Mouse (Mus musculus) gastrocnemius, postnatal 14 days (tissue): ENCODE measurements around the gene Cd276. TPM values are rescaled to one million over a fixed set of nuclear protein-coding genes. Genes with fewer than 3 reads are reported as not detected.
"Not testable (repeated sequence)": the region's sequence is repeated elsewhere in the genome, so short reads cannot be mapped to it uniquely, and the experiment has no call there.

Experiments used
- DNase-seq: peaks from one replicate; pipeline ENCODE4 v3.0.0; 2021; ENCODE audit warnings: mixed read lengths
- intact Hi-C: fragments of 180-260 bp; cut with DNase I; formaldehyde crosslinking; loops from one replicate; pipeline ENCODE4 v1.15.1; 2025; ENCODE audit warnings: low total_unique reads
- long read RNA-seq, 2 experiments: library from polyadenylated mRNA; stranded (forward); transcript quantifications; one replicate each; pipeline ENCODE4 v2.0.0; 2021
- total RNA-seq, 2 experiments: library from RNA; stranded (reverse); gene quantifications; 2 replicates each; pipeline ENCODE4 v1.2.3; 2021

Gene Cd276
- total RNA-seq = 10 to 100 TPM; 15.6 to 25.1 TPM
- long read RNA-seq, experiment 1, transcript Cd276-202 (8 exons, 3,603 nt) = major isoform, 10 of 16 reads
- long read RNA-seq, experiment 1, partial matches to known transcripts = 1 of 16 reads
- long read RNA-seq, experiment 1, other reads (novel, unspliced or antisense) = 5 of 16 reads
- long read RNA-seq, experiment 2, transcript Cd276-202 (8 exons, 3,603 nt) = major isoform, 9 of 18 reads
- long read RNA-seq, experiment 2, partial matches to known transcripts = 0 of 18 reads
- long read RNA-seq, experiment 2, other reads (novel, unspliced or antisense) = 9 of 18 reads

DNA sequence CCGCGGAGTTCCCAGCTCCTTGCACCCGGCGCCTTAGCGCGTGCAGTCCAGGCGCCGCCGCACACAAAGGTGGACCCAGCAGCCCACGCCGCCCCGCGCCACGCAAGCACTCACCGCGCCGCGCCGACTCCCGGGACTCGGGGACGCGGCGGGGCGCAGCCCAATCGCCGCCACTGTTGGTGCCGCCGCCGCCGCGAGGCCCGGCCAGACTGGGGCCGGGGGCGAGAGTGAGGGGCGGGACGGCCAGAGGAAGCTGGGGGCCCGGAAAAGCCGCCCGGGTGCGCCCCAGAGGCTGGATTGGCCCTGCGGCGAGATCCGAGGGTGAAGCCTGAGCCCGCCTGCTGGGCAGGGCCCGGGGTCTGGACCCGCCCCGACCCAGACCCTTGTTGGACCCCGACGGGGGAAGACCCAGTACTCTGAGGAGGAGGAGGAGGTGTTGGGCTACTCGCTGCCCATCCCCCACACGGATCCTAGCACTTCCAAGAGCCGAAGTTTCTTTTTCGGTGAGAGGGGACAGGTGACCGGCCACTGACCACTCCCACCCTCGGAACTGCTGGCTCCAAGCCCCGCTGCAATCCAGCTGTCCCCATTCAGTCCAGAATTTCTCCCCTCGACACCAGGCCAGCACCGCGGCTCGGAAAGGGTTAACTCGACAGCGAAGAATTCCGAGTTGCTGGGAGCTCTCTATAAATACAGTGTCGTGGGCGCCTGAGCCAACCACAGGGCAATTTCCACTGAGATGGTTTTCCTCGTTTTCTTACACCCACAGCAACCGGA lies at the start of gene Cd276:
Cd276 (minus strand) TSS at position 530 of the 777 bp plus-strand sequence.
- intact Hi-C loops = no loop called here
- peak; percentile 78 for DNase-seq

DNA sequence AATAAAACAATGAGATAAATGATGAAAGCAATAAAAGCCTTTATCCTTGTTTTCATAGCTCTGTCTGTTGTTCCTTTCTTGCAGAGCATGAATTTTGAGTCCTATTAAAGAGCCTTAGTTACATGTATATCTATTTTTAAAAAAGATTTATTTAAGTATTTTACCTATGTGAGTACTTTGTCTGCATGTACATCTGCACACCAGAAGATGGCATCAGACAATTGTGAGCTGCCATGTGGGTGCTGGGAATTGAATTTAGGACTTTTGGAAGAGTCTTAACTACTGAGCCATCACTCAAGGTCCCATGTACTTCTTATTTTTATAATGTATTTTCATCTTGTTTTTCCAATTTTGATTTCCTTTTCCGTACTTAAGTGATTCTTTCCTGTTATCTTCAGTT lies 40.1 kb upstream of the Cd276 start:
- intact Hi-C loops = no loop called here
- DNase-seq = no peak

DNA sequence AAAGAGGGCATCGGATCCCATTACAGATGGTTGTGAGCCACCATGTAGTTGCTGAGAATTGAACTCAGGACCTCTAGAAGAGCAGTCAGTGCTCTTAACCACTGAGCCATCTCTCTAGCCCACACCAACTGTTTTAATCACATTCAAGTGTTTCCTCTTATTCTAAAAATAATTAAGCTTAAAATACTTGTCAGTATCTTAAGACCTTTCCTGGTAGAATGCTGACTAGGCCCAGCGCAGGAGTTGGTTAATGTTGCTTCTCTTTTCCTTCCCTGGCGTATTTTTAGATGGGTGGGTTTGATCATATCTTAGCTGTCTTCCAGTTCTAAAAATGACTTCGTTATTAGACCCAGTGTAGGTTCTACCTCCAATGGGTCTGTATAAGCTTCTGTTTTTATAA lies 33.4 kb upstream of the Cd276 start:
- no peak for DNase-seq
- intact Hi-C loops = no loop called here

DNA sequence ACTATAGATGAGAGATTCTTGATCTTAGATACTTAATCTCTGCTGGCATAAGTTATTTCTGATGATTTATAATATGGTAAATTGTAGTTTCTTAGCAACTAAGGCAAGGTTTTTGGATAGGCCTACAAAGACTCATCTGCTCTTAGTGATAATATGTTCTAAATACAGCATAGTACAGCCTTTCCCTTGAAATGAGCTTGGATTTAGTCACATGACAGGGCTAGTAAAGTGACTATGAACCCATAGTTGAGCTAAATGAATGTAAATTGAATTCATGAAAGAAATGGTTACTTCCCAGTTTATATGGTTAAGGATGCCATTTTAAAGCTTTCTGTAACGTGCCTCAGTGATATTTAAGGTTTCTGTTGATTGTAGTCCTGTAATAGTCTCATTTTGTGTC lies 29.1 kb upstream of the Cd276 start:
- intact Hi-C loops = no loop called here

DNA sequence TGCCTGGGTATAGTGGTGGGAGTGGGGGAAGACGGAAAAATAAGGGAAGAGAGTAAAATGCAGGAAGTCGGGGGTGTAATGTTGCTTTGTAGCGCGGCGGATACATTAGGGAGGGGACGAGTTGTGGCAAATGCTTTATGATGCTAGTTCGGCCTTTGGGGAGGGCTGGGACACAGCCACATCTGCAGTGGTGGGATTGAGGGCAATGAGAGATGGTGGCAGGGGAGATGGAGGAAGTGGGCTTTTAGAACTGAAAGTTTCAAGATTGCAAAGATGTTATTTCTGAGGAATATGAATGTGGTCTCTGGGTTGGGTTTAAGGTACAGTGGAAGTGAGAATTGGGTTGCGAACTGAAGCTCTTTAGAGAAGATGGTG lies 28.0 kb upstream of the Cd276 start:
- DNase-seq = no peak
- intact Hi-C loops = no loop called here

More for the DNA sequence above, 29.1 kb upstream of the Cd276 start:
- DNase-seq = no peak

DNA sequence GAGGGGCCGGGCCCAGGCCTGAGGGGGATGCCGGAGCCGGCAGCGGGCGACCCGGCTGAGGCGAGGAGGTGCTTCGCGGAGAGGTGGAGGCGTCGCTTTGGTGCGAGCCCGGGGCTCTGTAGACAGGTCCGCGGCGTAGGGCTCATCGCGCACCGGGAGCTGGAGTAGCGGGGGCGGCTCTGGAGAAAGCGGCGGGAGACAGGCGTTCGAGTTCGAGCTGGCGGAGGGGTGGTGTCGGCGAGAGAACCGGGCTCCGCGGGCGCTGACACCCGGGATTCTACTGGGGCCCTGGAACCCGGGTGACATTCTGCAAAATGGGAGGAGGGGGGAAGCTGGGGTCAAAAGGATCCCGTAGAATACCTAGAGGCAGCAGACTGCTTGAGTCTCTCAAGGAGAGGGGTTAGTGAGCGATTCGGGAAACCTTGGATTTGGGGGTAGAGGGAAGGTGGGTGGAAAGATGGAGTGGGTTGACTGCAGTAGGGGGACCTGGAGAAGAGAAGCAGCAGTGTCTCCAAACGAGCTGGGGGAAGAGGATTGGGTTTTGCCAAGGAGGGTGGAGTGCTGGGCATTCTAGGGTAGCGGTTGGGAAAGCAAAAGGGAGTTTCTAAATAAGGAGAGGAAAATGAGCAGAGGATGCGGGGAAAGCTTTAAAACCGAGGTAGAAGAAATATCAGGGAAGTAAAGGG lies 27.5 kb upstream of the Cd276 start:
- DNase-seq = peak; percentile 67
- intact Hi-C loops = no loop called here

DNA sequence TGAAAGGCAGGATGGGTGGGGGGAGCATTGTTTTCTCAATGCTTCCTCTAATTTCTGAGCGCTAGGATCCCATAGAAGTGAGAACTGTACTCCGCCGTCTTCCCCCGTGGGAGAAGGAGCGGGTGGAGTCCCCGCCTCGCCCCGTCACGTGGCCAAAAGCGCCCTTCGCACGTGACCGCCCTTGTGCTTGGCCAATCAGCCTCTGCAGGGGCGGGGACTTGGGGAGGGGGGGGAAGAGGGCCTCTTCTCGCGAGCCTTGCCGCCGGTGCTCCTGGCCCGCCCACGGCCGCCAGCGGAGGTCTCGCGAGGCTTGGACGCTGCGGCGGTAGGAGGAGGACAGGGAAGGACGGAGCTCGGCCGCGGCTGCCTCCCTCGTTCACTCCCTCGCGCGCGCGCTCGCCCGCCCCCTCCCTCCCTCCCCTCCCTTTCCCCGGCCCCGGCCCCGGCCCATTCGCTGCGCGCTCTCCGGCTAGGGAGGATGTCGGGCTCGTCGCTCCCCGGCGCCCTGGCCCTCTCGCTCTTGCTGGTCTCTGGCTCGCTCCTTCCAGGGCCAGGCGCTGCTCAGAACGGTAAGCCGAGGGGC lies 26.8 kb upstream of the Cd276 start, which contains the start of gene Nptn:
Nptn (plus strand) TSS at position 283 of the 583 bp plus-strand sequence.
- peak; percentile 99 for DNase-seq
- intact Hi-C loops = no loop called here

DNA sequence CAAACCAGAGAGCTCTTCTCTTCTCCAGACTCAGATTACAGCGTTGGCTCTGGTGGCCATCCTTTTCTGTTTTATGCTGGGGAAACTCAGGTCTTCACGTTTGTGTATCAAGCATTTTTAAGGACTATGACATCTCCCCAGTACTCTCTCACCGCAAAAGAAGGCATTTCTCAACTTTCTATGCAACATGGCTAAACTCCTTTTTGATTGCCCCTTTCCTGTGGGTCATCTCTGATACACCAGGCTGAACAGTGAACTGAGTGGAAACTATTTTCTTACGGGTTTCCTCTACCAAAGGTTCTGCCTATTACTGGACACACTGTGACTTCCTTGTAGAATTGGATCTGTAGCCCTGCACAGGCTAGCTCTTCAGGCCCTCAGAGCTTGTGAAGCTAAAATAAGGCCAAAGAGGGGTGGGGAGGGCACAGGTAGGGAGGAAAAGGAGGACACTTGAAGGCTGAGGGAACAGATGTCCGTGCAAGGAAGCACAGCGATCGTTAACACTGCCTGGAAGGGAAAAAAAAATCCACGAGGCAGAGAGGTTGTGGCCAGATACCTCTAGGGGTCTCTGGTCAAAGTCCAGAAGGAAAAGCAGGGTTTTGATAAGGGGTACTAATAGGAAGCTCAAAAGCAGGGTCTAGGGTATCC lies 26.2 kb upstream of the Cd276 start:
- DNase-seq = no peak
- intact Hi-C loops = no loop called here

DNA sequence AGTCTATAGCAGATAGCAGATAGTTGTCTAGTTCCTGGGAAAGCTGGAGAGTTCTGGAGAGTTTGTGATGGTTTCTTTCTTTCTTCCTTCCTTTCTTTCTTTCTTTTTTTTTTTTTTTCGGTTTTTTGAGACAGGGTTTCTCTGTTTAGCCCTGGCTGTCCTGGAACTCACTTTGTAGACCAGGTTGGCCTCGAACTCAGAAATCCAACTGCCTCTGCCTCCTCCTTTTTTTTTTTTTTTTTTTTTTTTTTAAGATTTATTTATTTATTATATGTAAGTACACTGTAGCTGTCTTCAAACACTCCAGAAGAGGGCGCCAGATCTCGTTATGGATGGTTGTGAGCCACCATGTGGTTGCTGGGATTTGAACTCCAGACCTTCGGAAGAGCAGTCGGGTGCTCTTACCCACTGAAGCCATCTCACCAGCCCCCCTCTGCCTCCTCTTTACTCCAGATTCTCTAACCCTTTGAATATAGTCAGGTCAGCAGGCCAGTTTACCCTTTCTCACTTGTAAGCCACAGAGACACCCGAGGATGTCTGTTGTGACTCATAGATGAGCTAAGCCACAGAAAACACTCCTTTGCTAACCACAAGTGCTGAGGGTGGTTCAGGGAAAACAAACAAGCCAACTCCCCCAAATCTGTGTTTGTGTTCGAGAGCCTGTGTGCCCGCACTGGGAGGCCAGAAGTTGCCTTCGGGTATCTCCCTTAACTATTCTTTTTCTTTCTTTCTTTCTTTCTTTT lies 25.4 kb upstream of the Cd276 start:
- intact Hi-C loops, DNase-seq: not testable (repeated sequence)

DNA sequence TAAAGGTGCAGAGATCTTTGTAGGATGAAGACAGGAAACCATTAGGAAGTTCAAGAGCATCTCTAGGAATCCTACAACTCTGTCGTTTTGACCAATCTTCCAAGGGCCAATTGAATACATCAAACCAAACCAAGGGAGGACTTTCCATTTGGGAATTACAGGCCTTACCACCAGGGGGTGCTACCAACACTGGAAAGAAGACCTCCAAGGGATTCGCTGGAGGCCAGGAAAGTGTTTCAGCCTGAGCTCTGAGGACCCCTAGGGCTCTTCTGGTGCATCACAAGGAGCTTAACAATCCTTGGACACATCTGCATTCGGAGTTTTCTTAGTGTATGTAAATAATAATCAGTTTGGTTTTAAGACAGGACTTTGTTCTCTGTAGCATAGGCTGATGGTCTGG lies 23.4 kb upstream of the Cd276 start:
- intact Hi-C loops = loop anchor here (2.0 to 5.0 kb wide), 2 partner anchors 36 to 72 kb away; no protein-coding TSS in a partner anchor
- peak; percentile 88 for DNase-seq

DNA sequence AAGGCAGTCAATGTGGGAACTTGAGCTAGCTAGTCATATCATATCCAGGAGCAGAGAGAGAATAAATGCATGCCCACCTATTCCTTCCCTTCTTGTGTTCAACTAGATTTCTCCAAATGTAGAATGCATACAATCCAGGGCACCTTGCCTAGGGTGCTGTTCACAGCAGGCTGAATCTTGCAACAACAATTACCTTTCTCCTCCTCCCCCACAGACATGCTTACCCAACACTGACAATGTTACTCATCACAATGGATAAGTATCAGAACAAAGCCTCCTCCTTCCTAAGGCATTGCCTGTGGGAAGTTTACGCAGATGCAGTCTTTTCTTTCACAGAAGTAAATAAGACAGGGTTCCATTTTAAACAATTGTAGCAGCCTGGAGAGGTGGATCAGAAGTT lies 15.8 kb upstream of the Cd276 start:
- DNase-seq = no peak

DNA sequence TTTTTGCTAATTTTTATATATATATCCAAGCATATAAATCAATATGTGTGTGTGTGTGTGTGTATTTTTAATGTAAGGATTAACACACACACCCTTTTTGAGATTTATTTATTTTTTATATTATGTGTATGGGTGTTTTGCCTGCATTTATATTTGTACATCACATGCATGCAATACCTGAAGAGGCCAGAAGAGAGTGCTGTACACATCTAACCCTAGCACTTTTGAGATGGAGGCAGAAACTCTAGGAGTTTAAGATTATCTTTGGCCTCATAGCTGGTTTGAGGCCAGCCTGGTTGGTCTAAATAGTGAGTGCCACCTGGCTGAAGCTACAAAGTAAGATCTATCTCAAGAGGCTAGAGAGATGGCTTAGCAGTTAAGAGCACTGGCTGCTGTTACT lies 12.4 kb upstream of the Cd276 start:
- intact Hi-C loops = no loop called here
- DNase-seq = no peak

More for the DNA sequence above, 15.8 kb upstream of the Cd276 start:
- intact Hi-C loops = no loop called here

DNA sequence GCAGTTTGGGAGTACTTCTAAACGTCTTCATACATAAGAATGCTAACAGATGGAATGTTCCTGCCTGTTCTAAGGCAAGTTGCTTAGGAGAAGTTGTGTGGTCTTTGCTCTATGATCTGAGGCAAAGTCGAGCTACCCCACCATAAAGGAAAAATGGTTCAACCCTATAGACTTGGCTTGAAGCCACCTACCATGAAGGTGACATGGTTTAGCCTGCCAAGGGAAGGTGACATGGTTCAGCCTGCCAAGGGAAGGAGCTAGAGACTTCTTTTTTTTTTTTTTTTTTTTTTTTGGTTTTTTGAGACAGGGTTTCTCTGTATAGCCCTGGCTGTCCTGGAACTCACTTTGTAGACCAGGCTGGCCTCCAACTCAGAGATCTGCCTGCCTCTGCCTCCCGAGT lies 10.7 kb upstream of the Cd276 start:
- intact Hi-C loops = not testable (repeated sequence)

DNA sequence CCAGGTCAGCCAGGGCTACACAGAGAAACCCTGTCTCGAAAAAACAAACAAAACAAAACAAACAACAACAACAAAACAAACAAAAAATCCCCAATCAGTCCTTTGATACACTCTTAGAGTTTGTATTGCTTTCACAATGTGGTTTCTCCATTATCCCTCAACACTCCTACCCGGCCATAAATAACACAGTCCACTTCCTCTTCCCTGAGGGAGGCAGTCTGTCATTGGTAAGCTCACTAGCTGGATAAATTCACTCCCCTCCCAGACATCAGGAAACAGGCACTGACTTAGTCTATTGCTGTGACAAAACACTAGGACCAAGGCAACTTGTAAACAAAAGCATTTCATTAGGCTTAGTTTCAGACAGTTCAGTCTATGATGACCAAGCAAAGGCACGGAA lies 5.0 kb upstream of the Cd276 start:
- DNase-seq = no peak
- intact Hi-C loops = loop anchor here (2.0 kb wide), 1 partner anchor 63 kb away; no protein-coding TSS in a partner anchor

More for the DNA sequence above, 10.7 kb upstream of the Cd276 start:
- not testable (repeated sequence) for DNase-seq

DNA sequence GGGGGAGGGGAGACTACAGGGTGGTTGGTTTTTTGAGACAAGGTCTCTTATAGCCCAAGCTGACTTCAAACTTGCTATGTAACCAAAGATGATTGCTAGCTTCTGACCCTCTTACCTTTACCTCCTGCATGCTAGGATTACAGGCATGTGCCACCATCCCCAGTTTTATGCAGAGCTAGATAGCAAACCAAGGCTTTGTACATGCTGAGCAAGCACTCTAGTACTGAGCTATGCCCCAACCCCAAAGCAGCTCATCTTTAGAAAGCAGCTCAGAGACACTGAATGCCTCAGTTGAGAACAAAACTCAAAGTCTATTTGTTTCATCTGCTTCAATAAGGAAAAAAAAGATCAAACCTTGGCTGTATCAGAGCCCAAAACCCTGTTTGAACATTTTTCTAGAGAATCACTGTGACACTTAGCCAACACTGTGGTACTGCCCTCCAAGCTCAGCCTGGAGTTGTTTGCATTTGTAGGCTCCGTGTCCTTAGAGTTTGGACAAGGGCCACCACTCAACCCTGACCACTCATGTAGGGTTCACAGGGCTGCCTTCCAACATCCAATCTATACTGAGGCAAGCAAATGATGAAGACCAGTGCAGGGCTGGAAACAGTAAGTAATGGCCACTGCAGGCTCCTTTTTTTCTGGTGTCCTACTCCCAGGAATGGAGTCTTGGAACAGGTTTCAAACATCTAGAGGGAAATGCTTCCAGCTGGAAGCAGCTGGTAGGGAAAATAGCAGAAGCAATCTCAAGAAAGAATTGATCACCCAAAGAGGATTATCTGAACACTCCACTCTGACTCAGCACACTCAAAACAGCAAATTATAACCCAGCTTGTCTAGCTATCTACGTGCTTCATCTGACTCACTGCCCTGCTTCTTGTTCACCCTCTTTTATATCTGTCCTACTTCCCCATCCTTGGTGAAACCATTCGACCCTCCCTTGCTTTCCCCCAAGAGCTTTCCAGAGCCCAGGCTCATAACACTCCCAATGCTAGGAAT lies 2.5 kb upstream of the Cd276 start:
- no peak for DNase-seq
- intact Hi-C loops = no loop called here

DNA sequence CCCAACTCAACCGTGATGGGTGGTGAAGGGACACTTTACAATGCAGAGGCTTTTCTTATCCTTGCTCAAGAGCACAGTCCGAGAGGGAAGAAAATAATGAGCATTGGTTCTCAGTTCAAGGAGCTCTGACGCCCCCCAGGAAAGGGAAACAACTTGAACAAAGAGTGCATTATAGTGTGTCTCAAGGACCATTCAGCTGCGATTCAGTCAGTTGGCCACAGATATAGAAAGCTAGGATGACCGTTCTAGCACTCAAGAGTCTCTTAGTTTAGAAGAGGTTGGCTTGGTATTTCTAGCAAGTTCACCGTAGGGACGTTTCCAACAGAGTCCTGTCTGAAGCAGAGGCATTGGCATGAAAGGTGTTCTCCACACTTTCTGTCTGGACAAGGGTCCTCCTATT lies 1.4 kb upstream of the Cd276 start:
- no peak for DNase-seq
- intact Hi-C loops = no loop called here

DNA sequence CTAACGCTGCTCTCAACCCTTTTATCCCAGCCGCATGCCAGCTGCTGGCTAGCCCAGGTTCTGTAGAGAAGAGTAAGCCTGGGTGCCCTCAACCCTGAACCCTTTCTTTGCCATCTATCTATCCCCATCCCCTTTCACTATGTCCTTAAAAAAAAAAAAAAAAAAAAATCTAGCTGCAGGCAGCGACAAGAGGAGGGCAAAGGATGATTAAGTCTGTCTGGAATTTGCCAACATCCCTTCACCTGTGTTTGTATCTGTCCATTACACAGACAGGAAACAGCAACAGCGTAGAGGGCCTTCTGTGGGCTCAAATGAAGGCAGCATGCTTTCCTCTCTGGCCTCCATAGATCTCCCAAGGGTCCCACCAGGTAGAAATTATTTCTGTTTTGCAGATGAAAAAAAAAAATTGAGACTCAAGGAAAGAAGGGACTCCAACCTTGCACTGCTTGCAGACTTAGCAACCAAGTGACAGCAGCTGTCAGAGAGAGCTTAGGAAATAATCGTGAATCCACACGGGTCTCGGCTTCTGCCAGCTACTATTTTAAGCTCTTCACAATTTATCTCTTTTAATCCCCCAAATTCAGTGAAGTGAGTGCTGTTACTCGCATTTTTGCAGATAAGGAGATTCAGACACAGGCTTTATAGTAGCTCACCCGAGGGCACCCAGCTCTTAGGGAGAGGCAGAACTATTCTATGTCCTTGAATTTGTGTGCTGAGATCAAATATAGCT lies 613 bp upstream of the Cd276 start:
- intact Hi-C loops = no loop called here
- DNase-seq = no peak
